Mouse (Mus musculus) cortical plate, adult 2 months (tissue): ENCODE measurements around the gene Hrh2. TPM values are rescaled to one million over a fixed set of nuclear protein-coding genes. Genes with fewer than 3 reads are reported as not detected.

Experiments used
- H3K27ac ChIP-seq: fragments of 200-500 bp; 2 replicates; pipeline ENCODE4 v1.5.1; 2012; ENCODE audit warnings: low read length, control low read depth, inconsistent platforms; ENCODE audit not compliant: insufficient read depth
- H3K4me1 ChIP-seq: fragments of 200-500 bp; 2 replicates; pipeline ENCODE4 v1.6.1; 2011; ENCODE audit warnings: low read length; ENCODE audit not compliant: control insufficient read depth, insufficient read depth
- H3K4me3 ChIP-seq: fragments of 200-500 bp; 2 replicates; pipeline ENCODE4 v1.5.1; 2011; ENCODE audit warnings: mild to moderate bottlenecking, low read length, control low read depth; ENCODE audit not compliant: insufficient read depth
- CTCF ChIP-seq: fragments of 200-500 bp; IDR thresholded peaks from 2 replicates; pipeline ENCODE4 v1.5.1; 2011; ENCODE audit warnings: mild to moderate bottlenecking, control low read depth, low read length; ENCODE audit not compliant: insufficient read depth; ENCODE audit errors: extremely low read depth
- POLR2A ChIP-seq: fragments of 200-500 bp; IDR thresholded peaks from 2 replicates; pipeline ENCODE4 v1.6.1; 2011; ENCODE audit warnings: mild to moderate bottlenecking, low read length, control low read depth; ENCODE audit not compliant: insufficient read depth; ENCODE audit errors: extremely low read depth
- polyA plus RNA-seq: library from polyadenylated mRNA; depleted of rRNA; stranded (reverse); fragments of >200 nt; gene quantifications from 2 replicates; pipeline ENCODE4 v1.2.3, GENCODE M21; 2012

Hrh2 gene
- polyA plus RNA-seq, 1 experiment: 14.2 TPM

- Histone ChIP-seq H3K4me3 (no peak overlapping the region), H3K27ac (no peak overlapping the region), H3K4me1 (no peaks in the 10 kb centered on the region)
- TF ChIP-seq CTCF (peak; percentile 75), POLR2A (no peak)
These were observed 36.1 kb downstream of the Hrh2 start for GRCm38 (mm10) chr13:54227916-54228483.

DNA sequence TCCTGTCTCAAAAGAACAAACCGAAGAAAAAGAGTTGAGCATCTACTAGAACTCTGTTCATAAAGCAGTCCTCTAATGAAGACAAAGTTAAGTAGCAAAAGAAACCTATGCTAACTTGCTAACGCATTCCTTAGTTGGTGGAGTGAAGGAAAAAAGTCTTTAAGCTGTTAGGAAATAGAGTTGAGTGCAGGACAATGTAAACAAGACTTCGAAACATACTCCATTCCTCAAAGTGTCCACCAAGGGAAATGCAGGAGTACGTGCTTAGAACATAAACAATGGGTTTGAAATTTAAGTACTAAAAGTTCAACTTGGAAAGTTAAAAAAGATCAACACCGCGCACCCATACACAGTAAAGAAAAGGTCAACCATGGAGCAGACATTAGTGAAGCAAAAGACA is 38.2 kb downstream of the Hrh2 start:
- no peaks in the 10 kb centered on the region for H3K4me1 ChIP-seq
- no peak for TF ChIP-seq CTCF
- no peak for TF ChIP-seq POLR2A
- H3K27ac ChIP-seq: no peak overlapping the region
- no peak overlapping the region for H3K4me3 ChIP-seq

GRCm38 (mm10) chr13:54231868-54232267 is 39.9 kb downstream of the Hrh2 start:
- Histone ChIP-seq H3K27ac (no peak overlapping the region), H3K4me1 (no peaks in the 10 kb centered on the region), H3K4me3 (no peak overlapping the region)
- TF ChIP-seq CTCF: no peak
- TF ChIP-seq POLR2A: no peak

DNA sequence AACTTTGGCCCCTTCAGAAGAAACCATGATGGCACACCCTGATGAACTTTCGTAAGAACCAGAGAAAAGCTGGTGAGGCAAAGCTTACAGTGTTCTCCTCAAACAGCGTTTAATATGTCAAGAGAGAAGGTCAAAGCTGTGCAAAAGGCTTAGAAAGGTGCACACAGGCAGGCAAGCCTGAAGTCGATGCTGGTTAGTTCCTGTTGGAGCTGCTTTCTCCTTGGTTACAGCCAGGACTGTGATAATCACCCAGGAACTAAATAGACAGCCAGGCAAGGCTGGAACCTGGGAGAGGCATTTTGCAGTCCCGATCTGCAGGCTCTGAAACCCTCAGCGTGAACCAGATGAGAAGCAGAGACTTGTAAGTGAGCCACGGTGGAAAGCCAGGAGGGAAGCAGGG is 45.6 kb downstream of the Hrh2 start:
- Histone ChIP-seq H3K4me1 (no peaks in the 10 kb centered on the region), H3K4me3 (no peak overlapping the region), H3K27ac (no peak overlapping the region)
- TF ChIP-seq CTCF: no peak
- TF ChIP-seq POLR2A: no peak

GRCm38 (mm10) chr13:54238585-54239323 is 46.8 kb downstream of the Hrh2 start:
- no peak overlapping the region for H3K27ac ChIP-seq
- H3K4me1 ChIP-seq: no peaks in the 10 kb centered on the region
- H3K4me3 ChIP-seq: no peak overlapping the region
- TF ChIP-seq CTCF (no peak), POLR2A (no peak)

DNA sequence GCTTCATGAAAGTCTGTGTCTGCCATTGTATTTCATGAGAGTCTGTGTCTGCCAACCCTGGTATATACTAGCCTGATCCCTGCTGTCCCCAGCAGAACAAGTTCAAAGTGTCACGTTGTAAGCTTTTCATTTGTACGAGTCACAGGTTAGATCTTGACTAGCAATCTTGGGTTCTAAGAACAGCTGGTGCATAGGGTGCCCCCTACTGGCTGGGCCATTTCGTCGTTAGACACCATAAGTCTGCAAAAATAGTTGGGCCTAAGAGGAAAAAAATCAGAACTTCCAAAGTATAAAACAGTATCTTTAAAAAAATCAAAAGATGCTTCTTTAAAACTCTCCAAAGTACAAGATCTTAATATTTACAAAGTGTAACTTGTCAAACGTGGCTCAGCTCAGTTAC is 50.5 kb downstream of the Hrh2 start:
- no peak overlapping the region for H3K4me3 ChIP-seq

DNA sequence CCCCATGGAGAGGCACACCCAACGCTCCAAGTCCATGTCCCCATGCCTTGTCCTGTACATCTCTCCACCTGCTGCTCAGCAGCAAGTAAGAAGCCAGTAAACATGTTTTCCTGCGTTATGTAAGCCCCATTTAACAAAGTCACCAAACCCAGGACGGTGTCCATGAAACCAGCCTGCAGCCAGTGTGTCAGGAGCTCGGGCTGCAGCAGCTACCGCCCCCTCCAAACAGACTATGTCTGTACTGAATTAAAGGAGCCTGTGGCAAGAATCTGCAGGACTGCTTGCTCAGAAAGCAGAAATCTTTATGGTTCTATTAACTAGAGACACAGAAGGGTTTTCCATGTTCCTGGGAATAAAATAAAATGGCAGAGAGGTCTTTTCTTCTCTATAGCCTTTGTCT is 53.3 kb downstream of the Hrh2 start:
- no peak overlapping the region for H3K4me3 ChIP-seq
- no peak overlapping the region for H3K27ac ChIP-seq
- peaks cover 2% of the 10 kb centered on the region; the same call in 1 of the 2 replicates for H3K4me1 ChIP-seq
- TF ChIP-seq CTCF: no peak
- TF ChIP-seq POLR2A: no peak

More for the DNA sequence above, 50.5 kb downstream of the Hrh2 start:
- H3K4me1 ChIP-seq: peaks cover 2% of the 10 kb centered on the region; the same call in 1 of the 2 replicates
- TF ChIP-seq CTCF: peak; percentile 51; the same call in 1 of the 2 replicates
- no peak for TF ChIP-seq POLR2A
- no peak overlapping the region for H3K27ac ChIP-seq

GRCm38 (mm10) chr13:54247545-54247944 is 55.6 kb downstream of the Hrh2 start:
- TF ChIP-seq CTCF (peak; percentile 99), POLR2A (no peak)

GRCm38 (mm10) chr13:54248436-54248995 is 56.6 kb downstream of the Hrh2 start:
- Histone ChIP-seq H3K27ac (no peak overlapping the region), H3K4me1 (peaks cover 2% of the 10 kb centered on the region; the same call in 1 of the 2 replicates), H3K4me3 (no peak overlapping the region)
- TF ChIP-seq POLR2A: no peak
- no peak for TF ChIP-seq CTCF

More at GRCm38 (mm10) chr13:54247545-54247944, 55.6 kb downstream of the Hrh2 start:
- peaks cover 2% of the 10 kb centered on the region; the same call in 1 of the 2 replicates for H3K4me1 ChIP-seq
- H3K4me3 ChIP-seq: no peak overlapping the region
- H3K27ac ChIP-seq: no peak overlapping the region
